In the genomic region with DNA sequence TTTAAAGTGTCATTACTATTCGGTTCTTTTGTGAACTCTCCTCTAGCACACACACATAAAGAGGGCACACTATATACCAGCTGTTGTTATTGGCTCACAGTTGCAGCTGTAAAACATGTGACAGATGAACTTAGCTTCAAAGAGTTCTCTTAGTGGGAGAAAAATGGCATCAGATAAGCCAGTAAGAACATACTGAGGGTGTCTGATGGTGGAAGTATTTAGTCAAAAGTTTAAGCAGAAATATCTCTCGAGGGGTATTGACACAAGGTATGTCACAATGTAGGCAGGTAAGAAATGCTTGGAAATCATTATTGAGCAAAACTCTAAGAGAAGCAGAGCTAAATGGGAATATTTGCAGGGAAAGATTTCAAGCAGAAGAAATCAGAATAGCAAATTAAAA, we compare ENCODE assay signal across 20 mouse cellular contexts.
DNase-seq lines count a peak whose midpoint lies in the region.
"Had no signal": no experiment of that assay in that cellular context is flagged by ENCODE, and none has a peak within 500 bp of the region (broad histone marks: within the 10 kb centered on the region; RNA-seq: fewer than 3 reads in every experiment).

No protein-coding gene starts in this region.

- WGBS in midbrain, embryonic 10.5 days, result 92% methylated on average over 2 of the region's 2 CpGs

- peak; percentile 10 for DNase-seq in thymus, postnatal 0 days (ENCODE audit: low spot score)
- DNase-seq in thymus, postnatal 14 days, result no peak
- DNase-seq in fat pad, adult 2 months (ENCODE audit: extremely low read depth, low read depth, low spot score), result peak; percentile 85
- DNase-seq in gonadal fat pad, adult 2 months (ENCODE audit: low read depth), result peak; percentile 66
- no peak for DNase-seq in MN1 (ENCODE audit: low spot score)
- no peak for DNase-seq in midbrain, embryonic 10.5 days (ENCODE audit: low spot score)
- DNase-seq: adrenal gland, adult 2 months; adrenal gland, adult 8-10 months; adrenal gland, postnatal 10 days; adrenal gland, postnatal 14 days; adrenal gland, postnatal 25 days; adrenal gland, postnatal 36 days; B cell, adult 2 months; cerebellum, adult 11 months; cerebellum, adult 11-12 months; cerebellum, adult 18-20 months; cerebellum, adult 2 months had no signal

- no peak overlapping the region for H3K4me3 ChIP-seq in midbrain, embryonic 10.5 days

- no peaks in the 10 kb centered on the region for H3K4me1 ChIP-seq in midbrain, embryonic 10.5 days

- no peaks in the 10 kb centered on the region for H3K36me3 ChIP-seq in midbrain, embryonic 10.5 days
- H3K36me3 ChIP-seq: G1E had no signal

- H3K27ac ChIP-seq in midbrain, embryonic 10.5 days (replicated peaks), result no peak overlapping the region

- no peaks in the 10 kb centered on the region for H3K27me3 ChIP-seq in midbrain, embryonic 10.5 days (ENCODE audit: low read depth, poor library complexity, severe bottlenecking)
- H3K27me3 ChIP-seq: CH12.LX, Patski had no signal

- H3K9me3 ChIP-seq in midbrain, embryonic 10.5 days (replicated peaks), result 0 out of 2 replicates have a peak, but pooled peaks cover 2% of the 10 kb centered on the region
- H3K9me3 ChIP-seq: G1E had no signal

Comparison
In these comparisons a context has a peak if more than half of its experiments do, and no peak if none do; other contexts are left out.
1. DNase-seq: peak in thymus, postnatal 0 days (single experiment), fat pad, adult 2 months (single experiment) and gonadal fat pad, adult 2 months (single experiment); none in thymus, postnatal 14 days (single experiment), MN1 (single experiment) and midbrain, embryonic 10.5 days (single experiment).